Mouse (Mus musculus): ENCODE data around the gene Pinlyp. TPM values are rescaled to one million over a fixed set of nuclear protein-coding genes. Genes with fewer than 3 reads are reported as not detected.
"Not testable (repeated sequence)": the region's sequence is repeated elsewhere in the genome, so short reads cannot be mapped to it uniquely, and the experiment has no call there.

The Pinlyp gene
- polyA plus RNA-seq, 1 experiment = not detected

- 83% methylated on average over 12 of the region's 12 CpGs for WGBS
- Histone ChIP-seq H3K36me3 (ENCODE audit: control insufficient read depth, insufficient read depth, low read length) (no peaks in the 10 kb centered on the region), H3K27ac (ENCODE audit: insufficient read depth, low read depth, low read length) (no peak overlapping the region), H3K4me3 (ENCODE audit: low read depth, low read length) (no peak overlapping the region), H3K27me3 (ENCODE audit: control insufficient read depth, insufficient read depth, low read length) (no peaks in the 10 kb centered on the region), H3K4me1 (ENCODE audit: control insufficient read depth, insufficient read depth, insufficient read length, low read length) (peaks cover 2% of the 10 kb centered on the region; the same call in 1 of the 2 replicates)
- TF ChIP-seq CTCF (IDR thresholded peaks at IDR 0.05; ENCODE audit: extremely low read depth, insufficient read length, insufficient replicate concordance, low read depth, low read length) (no peak), POLR2A (IDR thresholded peaks at IDR 0.05; ENCODE audit: low read depth, low read length) (no peak)
These were observed 20.1 kb downstream of the Pinlyp start for GRCm38 (mm10) chr7:24525686-24526420.

GRCm38 (mm10) chr7:24524978-24525377, 20.9 kb downstream of the Pinlyp start:
- H3K4me3 ChIP-seq (ENCODE audit: low read depth, low read length) = no peak overlapping the region
- TF ChIP-seq POLR2A (IDR thresholded peaks at IDR 0.05; ENCODE audit: low read depth, low read length) = no peak
- no peak for TF ChIP-seq CTCF (IDR thresholded peaks at IDR 0.05; ENCODE audit: extremely low read depth, insufficient read length, insufficient replicate concordance, low read depth, low read length)
- peaks cover 2% of the 10 kb centered on the region; the same call in 1 of the 2 replicates for H3K4me1 ChIP-seq (ENCODE audit: control insufficient read depth, insufficient read depth, insufficient read length, low read length)
- H3K27me3 ChIP-seq (ENCODE audit: control insufficient read depth, insufficient read depth, low read length) = no peaks in the 10 kb centered on the region
- no peaks in the 10 kb centered on the region for H3K36me3 ChIP-seq (ENCODE audit: control insufficient read depth, insufficient read depth, low read length)
- H3K27ac ChIP-seq (ENCODE audit: insufficient read depth, low read depth, low read length) = no peak overlapping the region
- WGBS = 76% methylated on average over 6 of the region's 6 CpGs

- Histone ChIP-seq H3K36me3 (ENCODE audit: control insufficient read depth, insufficient read depth, low read length) (no peaks in the 10 kb centered on the region), H3K4me1 (ENCODE audit: control insufficient read depth, insufficient read depth, insufficient read length, low read length) (no peaks in the 10 kb centered on the region), H3K4me3 (ENCODE audit: low read depth, low read length) (no peak overlapping the region), H3K27ac (ENCODE audit: insufficient read depth, low read depth, low read length) (no peak overlapping the region), H3K27me3 (ENCODE audit: control insufficient read depth, insufficient read depth, low read length) (no peaks in the 10 kb centered on the region)
- whole genome bisulfite sequencing = 70% methylated on average over 6 of the region's 6 CpGs
- no peak for TF ChIP-seq POLR2A (IDR thresholded peaks at IDR 0.05; ENCODE audit: low read depth, low read length)
- TF ChIP-seq CTCF (IDR thresholded peaks at IDR 0.05; ENCODE audit: extremely low read depth, insufficient read length, insufficient replicate concordance, low read depth, low read length) = no peak
These were observed 22.2 kb downstream of the Pinlyp start for GRCm38 (mm10) chr7:24523723-24524122.

- WGBS = 51% methylated on average over 5 of the region's 5 CpGs
- Histone ChIP-seq H3K36me3 (ENCODE audit: control insufficient read depth, insufficient read depth, low read length) (no peaks in the 10 kb centered on the region), H3K4me3 (ENCODE audit: low read depth, low read length) (no peak overlapping the region), H3K27me3 (ENCODE audit: control insufficient read depth, insufficient read depth, low read length) (no peaks in the 10 kb centered on the region), H3K4me1 (ENCODE audit: control insufficient read depth, insufficient read depth, insufficient read length, low read length) (no peaks in the 10 kb centered on the region), H3K27ac (ENCODE audit: insufficient read depth, low read depth, low read length) (no peak overlapping the region)
- no peak for TF ChIP-seq CTCF (IDR thresholded peaks at IDR 0.05; ENCODE audit: extremely low read depth, insufficient read length, insufficient replicate concordance, low read depth, low read length)
These were observed 23.1 kb downstream of the Pinlyp start for GRCm38 (mm10) chr7:24522805-24523204.

- not testable (repeated sequence) for H3K4me1 ChIP-seq (ENCODE audit: control insufficient read depth, insufficient read depth, insufficient read length, low read length); H3K27ac ChIP-seq (ENCODE audit: insufficient read depth, low read depth, low read length); H3K36me3 ChIP-seq (ENCODE audit: control insufficient read depth, insufficient read depth, low read length); H3K4me3 ChIP-seq (ENCODE audit: low read depth, low read length); H3K27me3 ChIP-seq (ENCODE audit: control insufficient read depth, insufficient read depth, low read length)
- 86% methylated on average over 10 of the region's 10 CpGs for WGBS
These were observed 25.9 kb downstream of the Pinlyp start for GRCm38 (mm10) chr7:24520054-24520453.

- Histone ChIP-seq H3K27me3 (ENCODE audit: control insufficient read depth, insufficient read depth, low read length) (no peaks in the 10 kb centered on the region), H3K36me3 (ENCODE audit: control insufficient read depth, insufficient read depth, low read length) (no peaks in the 10 kb centered on the region), H3K27ac (ENCODE audit: insufficient read depth, low read depth, low read length) (no peak overlapping the region), H3K4me1 (ENCODE audit: control insufficient read depth, insufficient read depth, insufficient read length, low read length) (no peaks in the 10 kb centered on the region), H3K4me3 (ENCODE audit: low read depth, low read length) (no peak overlapping the region)
- TF ChIP-seq CTCF (IDR thresholded peaks at IDR 0.05; ENCODE audit: extremely low read depth, insufficient read length, insufficient replicate concordance, low read depth, low read length) (no peak), POLR2A (IDR thresholded peaks at IDR 0.05; ENCODE audit: low read depth, low read length) (no peak)
- 54% methylated on average over 3 of the region's 3 CpGs for WGBS
These were observed 26.8 kb downstream of the Pinlyp start for GRCm38 (mm10) chr7:24519130-24519529.

GRCm38 (mm10) chr7:24517654-24518053, 28.3 kb downstream of the Pinlyp start:
- Histone ChIP-seq H3K4me1 (ENCODE audit: control insufficient read depth, insufficient read depth, insufficient read length, low read length) (no peaks in the 10 kb centered on the region), H3K27me3 (ENCODE audit: control insufficient read depth, insufficient read depth, low read length) (no peaks in the 10 kb centered on the region), H3K4me3 (ENCODE audit: low read depth, low read length) (no peak overlapping the region), H3K36me3 (ENCODE audit: control insufficient read depth, insufficient read depth, low read length) (no peaks in the 10 kb centered on the region), H3K27ac (ENCODE audit: insufficient read depth, low read depth, low read length) (no peak overlapping the region)
- no peak for TF ChIP-seq POLR2A (IDR thresholded peaks at IDR 0.05; ENCODE audit: low read depth, low read length)
- TF ChIP-seq CTCF (IDR thresholded peaks at IDR 0.05; ENCODE audit: extremely low read depth, insufficient read length, insufficient replicate concordance, low read depth, low read length) = no peak
- WGBS = 62% methylated on average over 6 of the region's 6 CpGs
